Mouse (Mus musculus) kidney, adult 2 months (tissue): Measurements from ENCODE around the gene Taar8a. TPM values are rescaled to one million over a fixed set of nuclear protein-coding genes. Genes with fewer than 3 reads are reported as not detected.
"Not testable (repeated sequence)": the region's sequence is repeated elsewhere in the genome, so short reads cannot be mapped to it uniquely, and the experiment has no call there.

Source experiments
- DNase-seq: peaks from one replicate; pipeline ENCODE4 v3.0.0; 2021
- H3K27ac ChIP-seq: fragments of 200-500 bp; 2 replicates; pipeline ENCODE4 v1.5.1; 2012; ENCODE audit warnings: low read depth, low read length, control low read depth, inconsistent platforms; ENCODE audit not compliant: insufficient read depth
- H3K27me3 ChIP-seq: fragments of 200-500 bp; replicated peaks from 2 replicates; pipeline ENCODE4 v1.6.1; 2012; ENCODE audit warnings: mild to moderate bottlenecking, moderate library complexity, low read length, inconsistent platforms; ENCODE audit not compliant: control insufficient read depth, insufficient read depth
- H3K36me3 ChIP-seq: fragments of 200-500 bp; 2 replicates; pipeline ENCODE4 v1.6.1; 2012; ENCODE audit warnings: mild to moderate bottlenecking, moderate library complexity, low read length, inconsistent platforms; ENCODE audit not compliant: control insufficient read depth, insufficient read depth
- H3K4me1 ChIP-seq: fragments of 200-500 bp; 2 replicates; pipeline ENCODE4 v1.6.1; 2011; ENCODE audit warnings: low read length; ENCODE audit not compliant: control insufficient read depth, insufficient read depth
- H3K4me3 ChIP-seq: fragments of 200-500 bp; 2 replicates; pipeline ENCODE4 v1.5.1; 2011; ENCODE audit warnings: mild to moderate bottlenecking, low read depth, low read length, control low read depth; ENCODE audit not compliant: insufficient read depth
- CTCF ChIP-seq: fragments of 200-500 bp; conservative IDR thresholded peaks from 2 replicates; pipeline ENCODE4 v1.5.1; 2011; ENCODE audit warnings: low read depth, mild to moderate bottlenecking, control low read depth, low read length, moderate library complexity, mixed read lengths; ENCODE audit not compliant: insufficient read depth, insufficient read length
- POLR2A ChIP-seq: fragments of 200-500 bp; IDR thresholded peaks from one replicate; pipeline ENCODE4 v1.6.1; 2011; ENCODE audit warnings: low read depth, low read length, control low read depth
- WGBS: fragments of 180-500 bp; shearing (Covaris S2); methylation state at CpG from one replicate; pipeline ENCODE4 v1.1.7; 2018; 5-methylcytosine and 5-hydroxymethylcytosine counted together
- polyA plus RNA-seq: library from polyadenylated mRNA; depleted of rRNA; stranded (reverse); fragments of >200 nt; gene quantifications from 2 replicates; pipeline ENCODE4 v1.2.3, GENCODE M21; 2012; rRNA removed

Gene Taar8a
- polyA plus RNA-seq, 1 experiment, result not detected

DNA sequence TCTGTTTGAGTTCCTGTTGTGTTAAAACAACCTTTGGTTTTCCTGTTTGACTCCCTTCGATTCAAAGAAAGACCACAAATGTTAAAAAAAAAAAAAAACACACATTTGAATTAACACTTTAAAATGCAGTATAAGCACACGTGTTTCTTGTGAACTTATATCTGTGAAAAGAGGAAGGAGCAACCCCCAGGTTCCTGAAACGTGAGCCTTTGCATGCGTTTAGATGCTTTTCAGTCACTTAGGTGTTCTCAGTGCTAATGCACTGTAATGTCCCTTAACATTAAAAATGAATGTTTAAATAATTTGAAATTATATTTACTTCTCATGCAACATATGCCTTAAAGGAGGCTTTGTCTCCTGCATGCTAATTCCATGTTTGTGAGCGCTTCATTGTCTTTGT lies 31.4 kb downstream of the Taar8a start:
- WGBS, result 59% methylated on average over 5 of the region's 5 CpGs
- no peak overlapping the region for H3K4me3 ChIP-seq
- H3K36me3 ChIP-seq, result no peaks in the 10 kb centered on the region
- no peak for DNase-seq
- no peaks in the 10 kb centered on the region for H3K27me3 ChIP-seq
- no peak for TF ChIP-seq POLR2A
- no peak for TF ChIP-seq CTCF
- no peak overlapping the region for H3K27ac ChIP-seq
- H3K4me1 ChIP-seq, result no peaks in the 10 kb centered on the region; the same call in 1 of the 2 replicates

- H3K4me3 ChIP-seq, result no peak overlapping the region
- TF ChIP-seq POLR2A (no peak), CTCF (no peak)
- no peak overlapping the region for H3K27ac ChIP-seq
- H3K27me3 ChIP-seq, result no peaks in the 10 kb centered on the region
- no peaks in the 10 kb centered on the region for H3K36me3 ChIP-seq
- DNase-seq, result peak; percentile 58
- 63% methylated on average over 3 of the region's 3 CpGs for WGBS
- no peaks in the 10 kb centered on the region; the same call in 1 of the 2 replicates for H3K4me1 ChIP-seq
Measured at GRCm38 (mm10) chr10:24108236-24108635, 31.9 kb downstream of the Taar8a start.

DNA sequence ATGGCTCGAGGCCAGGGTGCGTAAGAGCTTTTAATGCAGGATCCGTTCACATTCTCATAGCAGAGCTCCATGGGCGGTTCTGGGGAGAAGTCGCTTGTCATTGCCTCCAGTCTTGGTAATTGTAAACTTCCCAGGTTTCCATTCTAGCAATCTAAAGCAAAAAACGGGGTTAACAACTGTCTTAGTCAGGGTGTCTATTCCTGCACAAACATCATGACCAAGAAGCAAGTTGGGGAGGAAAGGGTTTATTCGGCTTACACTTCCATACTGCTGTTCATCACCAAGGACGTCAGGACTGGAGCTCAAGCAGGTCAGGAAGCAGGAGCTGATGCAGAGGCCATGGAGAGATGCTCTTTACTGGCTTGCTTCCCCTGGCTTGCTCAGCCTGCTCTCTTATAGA lies 33.1 kb downstream of the Taar8a start, which contains the start of gene Taar9:
Gene Taar9 (minus strand): TSS at position 101 of the 400 bp plus-strand sequence.
- H3K27ac ChIP-seq, H3K36me3 ChIP-seq, H3K4me1 ChIP-seq, H3K4me3 ChIP-seq, DNase-seq, H3K27me3 ChIP-seq: not testable (repeated sequence)
- 87% methylated on average over 8 of the region's 8 CpGs for WGBS

DNA sequence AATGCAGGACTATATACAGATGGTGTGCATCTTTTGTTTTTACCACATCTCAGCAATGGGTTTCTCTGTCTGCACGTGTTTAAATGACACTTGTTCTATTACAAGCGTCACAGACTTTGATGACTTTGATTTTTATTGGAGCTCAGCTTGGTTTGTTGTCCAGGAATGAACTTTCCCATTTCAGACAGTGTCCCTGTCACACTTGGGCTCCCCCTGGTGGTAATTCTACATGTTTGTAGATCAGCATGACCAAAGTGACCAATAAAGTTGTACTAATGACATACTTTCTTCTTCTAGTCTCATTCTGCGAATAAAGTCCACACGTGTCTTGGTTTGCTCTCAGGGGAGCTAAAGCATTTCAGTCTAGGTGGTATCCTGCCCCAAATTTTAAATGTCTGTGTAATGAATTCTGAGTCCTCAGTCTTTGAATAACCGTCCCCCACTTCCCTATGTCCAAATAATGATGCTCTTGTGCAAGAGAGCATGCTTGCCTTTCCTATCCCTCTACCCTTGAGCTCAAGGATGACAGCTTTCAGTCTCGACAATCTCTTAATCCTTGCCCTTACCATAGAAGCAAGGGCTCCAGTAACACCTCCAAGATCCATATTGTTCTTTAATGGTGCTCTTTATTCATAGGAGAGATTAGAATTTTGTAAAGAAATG lies 34.9 kb downstream of the Taar8a start:
- Histone ChIP-seq H3K4me1 (no peaks in the 10 kb centered on the region; the same call in 1 of the 2 replicates), H3K27ac (no peak overlapping the region), H3K27me3 (no peaks in the 10 kb centered on the region), H3K4me3 (no peak overlapping the region), H3K36me3 (no peaks in the 10 kb centered on the region)
- 35% methylated on average over 6 of the region's 6 CpGs for WGBS
- peak; percentile 60 for DNase-seq
- TF ChIP-seq POLR2A (no peak), CTCF (peak; percentile 43)

Other genes with a start within 250 kb of the Taar8a start
- 0.57 and 0.59 TPM in 2 replicates for gene Vnn3, start 225.0 kb upstream of the Taar8a start, polyA plus RNA-seq
- 69.6 and 78.5 TPM in 2 replicates for gene Vnn1, start 181.8 kb upstream of the Taar8a start, polyA plus RNA-seq
- gene Taar1, start 156.1 kb upstream of the Taar8a start, polyA plus RNA-seq, result not detected in 2 replicates
- gene Taar2, start 137.9 kb upstream of the Taar8a start, polyA plus RNA-seq, result not detected in 2 replicates
- gene Taar3, start 126.9 kb upstream of the Taar8a start, polyA plus RNA-seq, result not detected in 2 replicates
- not detected in 2 replicates for gene Taar4, start 116.0 kb upstream of the Taar8a start, polyA plus RNA-seq
- gene Taar5, start 105.8 kb upstream of the Taar8a start, polyA plus RNA-seq, result 0.08 TPM in 1 of 2 replicates, not detected in the other
- gene Taar6, start 90.9 kb upstream of the Taar8a start, polyA plus RNA-seq, result not detected in 2 replicates
- gene Taar7a, start 83.0 kb upstream of the Taar8a start, polyA plus RNA-seq, result not detected in 2 replicates
- gene Taar7b, start 76.6 kb upstream of the Taar8a start, polyA plus RNA-seq, result not detected in 2 replicates
- not detected in 2 replicates for gene Taar7d, start 49.3 kb upstream of the Taar8a start, polyA plus RNA-seq
- gene Taar7e, start 38.9 kb upstream of the Taar8a start, polyA plus RNA-seq, result not detected in 2 replicates
- not detected in 2 replicates for gene Taar7f, start 27.0 kb upstream of the Taar8a start, polyA plus RNA-seq
- not detected in 2 replicates for gene Taar8b, start 15.8 kb downstream of the Taar8a start, polyA plus RNA-seq
- gene Taar8c, start 25.4 kb downstream of the Taar8a start, polyA plus RNA-seq, result not detected in 2 replicates
- not detected in 2 replicates for gene Taar9, start 33.0 kb downstream of the Taar8a start, polyA plus RNA-seq
- gene Stx7, start 72.8 kb downstream of the Taar8a start, polyA plus RNA-seq, result 168 and 197 TPM in 2 replicates
- gene Moxd1, start 147.0 kb downstream of the Taar8a start, polyA plus RNA-seq, result 0.06 and 0.23 TPM in 2 replicates